Mouse (Mus musculus) E14TG2a.4 (cell line): ENCODE results near the gene BC028528.
A peak's percentile ranks its signal among the peaks of the same experiment; 100 is the strongest.

Experiments used
- H3K27me3 ChIP-seq: 2 replicates; pipeline ENCODE4 v1.6.1; 2014; ENCODE audit warnings: low read length, control low read depth; ENCODE audit not compliant: insufficient read depth
- H3K36me3 ChIP-seq: 2 replicates; pipeline ENCODE4 v1.6.1; 2014; ENCODE audit warnings: low read length, control low read depth; ENCODE audit not compliant: insufficient read depth
- H3K4me1 ChIP-seq: replicated peaks from 2 replicates; pipeline ENCODE4 v1.6.1; 2014; ENCODE audit warnings: low read depth, low read length, control low read depth
- H3K4me3 ChIP-seq: replicated peaks from 2 replicates; pipeline ENCODE4 v1.5.1; 2014; ENCODE audit warnings: mild to moderate bottlenecking, low read length
- H3K9me3 ChIP-seq: 2 replicates; pipeline ENCODE4 v1.6.1; 2014; ENCODE audit warnings: low read length, control low read depth
- CTCF ChIP-seq: conservative IDR thresholded peaks from 2 replicates; pipeline ENCODE4 v1.5.1; 2014; ENCODE audit warnings: low read length
- NANOG ChIP-seq: IDR thresholded peaks from 2 replicates; pipeline ENCODE4 v1.6.1; 2014; ENCODE audit warnings: borderline replicate concordance, low read length, mixed read lengths
- POU5F1 ChIP-seq: IDR thresholded peaks from 2 replicates; pipeline ENCODE4 v1.6.1; 2014; ENCODE audit warnings: low read length, borderline replicate concordance

Gene BC028528

GRCm38 (mm10) chr3:95914706-95915105 lies 22.9 kb upstream of the BC028528 start:
- H3K9me3 ChIP-seq: no peaks in the 10 kb centered on the region
- no peak for TF ChIP-seq POU5F1
- TF ChIP-seq NANOG: no peak
- TF ChIP-seq CTCF: no peak
- peaks cover 7% of the 10 kb centered on the region for H3K4me1 ChIP-seq
- H3K36me3 ChIP-seq: no peaks in the 10 kb centered on the region
- peaks cover 4% of the 10 kb centered on the region; the same call in 1 of the 2 replicates for H3K27me3 ChIP-seq
- no peak overlapping the region for H3K4me3 ChIP-seq

GRCm38 (mm10) chr3:95907613-95908012 lies 15.8 kb upstream of the BC028528 start:
- no peaks in the 10 kb centered on the region for H3K9me3 ChIP-seq
- no peaks in the 10 kb centered on the region for H3K36me3 ChIP-seq
- H3K27me3 ChIP-seq: peaks cover 43% of the 10 kb centered on the region
- no peak for TF ChIP-seq CTCF
- no peak for TF ChIP-seq NANOG
- no peak for TF ChIP-seq POU5F1
- H3K4me3 ChIP-seq: no peak overlapping the region
- H3K4me1 ChIP-seq: peaks cover 52% of the 10 kb centered on the region

GRCm38 (mm10) chr3:95906860-95907259 lies 15.1 kb upstream of the BC028528 start:
- peak overlapping the region; percentile 13; the same call in 1 of the 2 replicates for H3K4me3 ChIP-seq
- TF ChIP-seq CTCF (peak; percentile 61), POU5F1 (no peak), NANOG (no peak)

GRCm38 (mm10) chr3:95905940-95906492 lies 14.2 kb upstream of the BC028528 start:
- Histone ChIP-seq H3K27me3 (peaks cover 59% of the 10 kb centered on the region), H3K4me3 (peak overlapping the region; percentile 69), H3K36me3 (no peaks in the 10 kb centered on the region), H3K4me1 (peaks cover 62% of the 10 kb centered on the region), H3K9me3 (no peaks in the 10 kb centered on the region)
- TF ChIP-seq CTCF (peak; percentile 24), POU5F1 (no peak), NANOG (no peak)

More at GRCm38 (mm10) chr3:95906860-95907259, 15.1 kb upstream of the BC028528 start:
- no peaks in the 10 kb centered on the region for H3K36me3 ChIP-seq
- H3K27me3 ChIP-seq: peaks cover 50% of the 10 kb centered on the region
- H3K9me3 ChIP-seq: no peaks in the 10 kb centered on the region
- H3K4me1 ChIP-seq: peaks cover 58% of the 10 kb centered on the region

GRCm38 (mm10) chr3:95905146-95905939 lies 13.5 kb upstream of the BC028528 start:
- peaks cover 57% of the 10 kb centered on the region for H3K4me1 ChIP-seq
- peak overlapping the region; percentile 69 for H3K4me3 ChIP-seq
- H3K36me3 ChIP-seq: no peaks in the 10 kb centered on the region
- TF ChIP-seq POU5F1 (no peak), NANOG (no peak), CTCF (no peak)
- no peaks in the 10 kb centered on the region for H3K9me3 ChIP-seq
- peaks cover 62% of the 10 kb centered on the region for H3K27me3 ChIP-seq

- peaks cover 61% of the 10 kb centered on the region for H3K4me1 ChIP-seq
- H3K9me3 ChIP-seq: no peaks in the 10 kb centered on the region
- TF ChIP-seq POU5F1 (no peak), NANOG (no peak), CTCF (no peak)
- no peaks in the 10 kb centered on the region for H3K36me3 ChIP-seq
- peaks cover 62% of the 10 kb centered on the region for H3K27me3 ChIP-seq
- H3K4me3 ChIP-seq: peak within 1 kb of the TSS; percentile 69
These were observed 12.8 kb upstream of the BC028528 start, which contains the start of gene Car14 for GRCm38 (mm10) chr3:95904568-95904967. Gene Car14, minus strand, starts transcription at chr3:95904691.

- Histone ChIP-seq H3K4me1 (peaks cover 68% of the 10 kb centered on the region), H3K36me3 (no peaks in the 10 kb centered on the region), H3K4me3 (peak overlapping the region; percentile 69), H3K27me3 (peaks cover 62% of the 10 kb centered on the region), H3K9me3 (no peaks in the 10 kb centered on the region)
- TF ChIP-seq NANOG (no peak), CTCF (no peak), POU5F1 (no peak)
These were observed 12.1 kb upstream of the BC028528 start for GRCm38 (mm10) chr3:95903753-95904502.

- Histone ChIP-seq H3K27me3 (peaks cover 59% of the 10 kb centered on the region), H3K36me3 (peaks cover 4% of the 10 kb centered on the region), H3K9me3 (no peaks in the 10 kb centered on the region), H3K4me3 (no peak overlapping the region), H3K4me1 (peaks cover 77% of the 10 kb centered on the region)
- TF ChIP-seq POU5F1 (no peak), CTCF (no peak), NANOG (no peak)
These were observed 10.8 kb upstream of the BC028528 start for GRCm38 (mm10) chr3:95902643-95903042.
